Mouse (Mus musculus) midbrain, embryonic 12.5 days (tissue): ENCODE data around the gene Ndufa6. TPM values are rescaled to one million over a fixed set of nuclear protein-coding genes. Genes with fewer than 3 reads are reported as not detected.

Source experiments
- ATAC-seq: fragments of 200-750 bp; cut with Nextera tagmentation; 2 replicates; pipeline ENCODE4 v1.8.0; 2017; ENCODE audit warnings: low read depth, moderate TSS enrichment, moderate library complexity; ENCODE audit not compliant: low FRiP score
- H3K27ac ChIP-seq: fragments of 300-500 bp; sonication (generic); replicated peaks from 2 replicates; pipeline ENCODE4 v1.5.1; 2016; ENCODE audit warnings: mild to moderate bottlenecking
- H3K27me3 ChIP-seq: fragments of 300-500 bp; sonication (generic); 2 replicates; pipeline ENCODE4 v1.6.1; 2016; ENCODE audit warnings: mild to moderate bottlenecking
- H3K36me3 ChIP-seq: fragments of 300-500 bp; sonication (generic); 2 replicates; pipeline ENCODE4 v1.6.1; 2016
- H3K4me1 ChIP-seq: fragments of 300-500 bp; sonication (generic); 2 replicates; pipeline ENCODE4 v1.6.1; 2016
- H3K4me2 ChIP-seq: fragments of 300-500 bp; sonication (generic); replicated peaks from 2 replicates; pipeline ENCODE4 v1.6.1; 2016; ENCODE audit warnings: mild to moderate bottlenecking, moderate library complexity
- H3K4me3 ChIP-seq: fragments of 300-500 bp; sonication (generic); 2 replicates; pipeline ENCODE4 v1.5.1; 2016; ENCODE audit warnings: mild to moderate bottlenecking
- H3K9ac ChIP-seq: fragments of 300-500 bp; sonication (generic); replicated peaks from 2 replicates; pipeline ENCODE4 v1.6.1; 2016; ENCODE audit warnings: mild to moderate bottlenecking, moderate library complexity
- H3K9me3 ChIP-seq: fragments of 300-500 bp; sonication (generic); 2 replicates; pipeline ENCODE4 v1.6.1; 2016; ENCODE audit warnings: mild to moderate bottlenecking
- WGBS: fragments of 180-500 bp; shearing (Covaris S2); methylation state at CpG from one replicate; pipeline ENCODE4 v1.1.7; 2016; 5-methylcytosine and 5-hydroxymethylcytosine counted together
- polyA plus RNA-seq: library from polyadenylated mRNA; unstranded; fragments of >200 nt; fragmentation: Nextera tagmentation; extraction: Ambion mirVana; gene quantifications from 2 replicates; pipeline ENCODE4 v1.2.1, GENCODE M21; 2016

Ndufa6 gene
- polyA plus RNA-seq, 1 experiment from 2014 or later: 277 TPM

GRCm38 (mm10) chr15:82362234-82362633 is 8.1 kb upstream of the Ndufa6 start:
- no peak overlapping the region for H3K4me2 ChIP-seq
- no peak for ATAC-seq
- H3K36me3 ChIP-seq: no peaks in the 10 kb centered on the region
- no peak overlapping the region for H3K9ac ChIP-seq
- no peak overlapping the region for H3K27ac ChIP-seq
- no peaks in the 10 kb centered on the region for H3K4me1 ChIP-seq
- no peaks in the 10 kb centered on the region for H3K9me3 ChIP-seq
- 95% methylated on average over 4 of the region's 4 CpGs for WGBS
- no peak overlapping the region for H3K4me3 ChIP-seq
- H3K27me3 ChIP-seq: no peaks in the 10 kb centered on the region

GRCm38 (mm10) chr15:82361459-82362018 is 7.4 kb upstream of the Ndufa6 start:
- WGBS: 75% methylated on average over 11 of the region's 11 CpGs
- Histone ChIP-seq H3K9me3 (no peaks in the 10 kb centered on the region), H3K4me2 (no peak overlapping the region), H3K4me1 (no peaks in the 10 kb centered on the region), H3K4me3 (no peak overlapping the region), H3K27me3 (no peaks in the 10 kb centered on the region), H3K27ac (no peak overlapping the region), H3K9ac (no peak overlapping the region), H3K36me3 (no peaks in the 10 kb centered on the region)
- no peak for ATAC-seq

DNA sequence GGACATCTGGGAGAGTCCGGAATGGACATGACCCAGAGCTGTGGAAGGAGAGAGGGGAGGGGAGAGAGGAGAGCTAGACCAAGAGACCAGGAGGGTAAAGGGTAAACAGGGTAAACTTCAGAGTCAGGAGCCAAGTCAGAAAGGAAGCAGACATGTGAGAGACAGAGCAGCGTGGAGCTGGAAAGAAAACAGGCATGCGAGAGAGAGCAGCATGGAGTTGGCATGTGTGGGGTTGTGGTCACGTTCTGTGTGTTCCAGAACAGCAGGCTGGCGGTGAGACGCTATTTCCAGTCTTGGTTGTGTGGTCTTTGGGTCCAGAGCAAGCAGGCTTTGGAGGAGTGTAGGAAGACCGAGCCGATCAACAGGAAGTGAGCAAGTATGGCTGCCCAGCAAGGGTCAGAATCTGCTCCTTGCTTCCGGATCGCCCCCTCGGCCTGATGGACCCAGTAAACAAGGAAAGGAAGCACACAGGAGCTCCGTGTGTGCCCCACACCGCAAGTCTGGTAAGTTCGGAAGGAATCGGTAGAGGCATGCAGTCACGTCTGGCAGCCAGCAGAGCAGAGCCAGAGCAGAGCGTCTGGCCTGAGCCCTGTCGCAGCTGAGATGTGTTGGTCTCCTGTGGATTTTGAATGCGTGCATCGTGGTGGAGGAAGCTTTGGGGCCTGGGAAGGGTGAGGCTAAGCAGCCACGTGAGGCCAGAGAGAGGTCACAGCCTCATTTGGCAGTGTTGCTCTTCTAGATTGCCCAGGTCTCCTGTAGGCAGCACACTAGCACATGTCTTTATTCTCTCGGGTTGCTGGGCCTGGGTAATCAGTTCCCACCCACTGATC is 4.5 kb upstream of the Ndufa6 start:
- Histone ChIP-seq H3K27ac (no peak overlapping the region), H3K4me2 (no peak overlapping the region), H3K27me3 (no peaks in the 10 kb centered on the region), H3K36me3 (no peaks in the 10 kb centered on the region), H3K9ac (no peak overlapping the region; the same call in 1 of the 2 replicates), H3K4me1 (peaks cover 6% of the 10 kb centered on the region; the same call in 1 of the 2 replicates), H3K4me3 (no peak overlapping the region), H3K9me3 (no peaks in the 10 kb centered on the region)
- no peak for ATAC-seq
- WGBS: 70% methylated on average over 22 of the region's 22 CpGs

GRCm38 (mm10) chr15:82353745-82354113 is 393 bp downstream of the Ndufa6 start:
- WGBS: under 1% methylated on average over 23 of the region's 23 CpGs
- H3K36me3 ChIP-seq: peaks cover 24% of the 10 kb centered on the region
- no peaks in the 10 kb centered on the region for H3K9me3 ChIP-seq
- peak overlapping the region; percentile 86 for H3K9ac ChIP-seq
- peak overlapping the region; percentile 83 for H3K27ac ChIP-seq
- H3K4me3 ChIP-seq: peak overlapping the region; percentile 84
- no peaks in the 10 kb centered on the region for H3K27me3 ChIP-seq
- peak overlapping the region; percentile 72 for H3K4me2 ChIP-seq
- peak; percentile 72 for ATAC-seq
- peaks cover 21% of the 10 kb centered on the region for H3K4me1 ChIP-seq

GRCm38 (mm10) chr15:82353078-82353744 is 911 bp downstream of the Ndufa6 start:
- WGBS: 35% methylated on average over 14 of the region's 14 CpGs
- H3K9me3 ChIP-seq: no peaks in the 10 kb centered on the region
- peak overlapping the region; percentile 84 for H3K4me3 ChIP-seq
- peaks cover 30% of the 10 kb centered on the region for H3K36me3 ChIP-seq
- peak overlapping the region; percentile 72 for H3K4me2 ChIP-seq
- H3K27ac ChIP-seq: peak overlapping the region; percentile 83; the same call in 1 of the 2 replicates
- peak overlapping the region; percentile 86 for H3K9ac ChIP-seq
- ATAC-seq: no peak
- no peaks in the 10 kb centered on the region for H3K27me3 ChIP-seq
- peaks cover 21% of the 10 kb centered on the region for H3K4me1 ChIP-seq

- Histone ChIP-seq H3K4me2 (no peak overlapping the region), H3K4me1 (peaks cover 34% of the 10 kb centered on the region), H3K27ac (no peak overlapping the region), H3K4me3 (no peak overlapping the region), H3K9ac (0 out of 2 replicates have a peak overlapping the region, but pooled peaks have one; percentile 31), H3K36me3 (peaks cover 38% of the 10 kb centered on the region), H3K9me3 (no peaks in the 10 kb centered on the region), H3K27me3 (no peaks in the 10 kb centered on the region)
- ATAC-seq: no peak
- 86% methylated on average over 3 of the region's 3 CpGs for WGBS
These were observed 2.6 kb downstream of the Ndufa6 start for GRCm38 (mm10) chr15:82351480-82351879.

DNA sequence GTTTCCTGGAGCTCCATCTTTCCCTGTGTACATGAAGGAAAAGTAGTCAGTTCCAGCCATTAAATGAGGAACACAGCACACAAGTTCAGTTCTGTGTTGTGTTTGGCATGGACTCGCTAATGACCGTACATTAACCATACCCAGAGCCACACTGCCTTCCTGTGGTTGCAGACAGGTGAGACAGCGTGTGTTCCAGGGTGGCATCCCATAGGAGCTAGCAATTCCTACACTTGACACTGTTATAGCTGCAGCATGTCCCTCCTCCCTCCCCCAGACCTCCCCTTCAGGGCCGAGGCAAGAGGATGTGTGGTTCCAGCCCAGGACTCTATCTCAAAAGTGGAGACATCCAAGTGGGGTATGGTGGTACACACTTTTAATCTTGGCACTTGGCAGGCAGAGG is 3.8 kb downstream of the Ndufa6 start:
- no peaks in the 10 kb centered on the region for H3K27me3 ChIP-seq
- peaks cover 38% of the 10 kb centered on the region for H3K36me3 ChIP-seq
- peaks cover 34% of the 10 kb centered on the region for H3K4me1 ChIP-seq
- no peak overlapping the region for H3K27ac ChIP-seq
- H3K9ac ChIP-seq: no peak overlapping the region
- no peak for ATAC-seq
- H3K4me2 ChIP-seq: no peak overlapping the region
- no peak overlapping the region for H3K4me3 ChIP-seq
- WGBS: 93% methylated on average over 4 of the region's 4 CpGs
- H3K9me3 ChIP-seq: no peaks in the 10 kb centered on the region

- Histone ChIP-seq H3K9me3 (no peaks in the 10 kb centered on the region), H3K27ac (no peak overlapping the region), H3K36me3 (peaks cover 38% of the 10 kb centered on the region), H3K4me2 (no peak overlapping the region), H3K4me1 (peaks cover 29% of the 10 kb centered on the region), H3K9ac (no peak overlapping the region), H3K4me3 (no peak overlapping the region), H3K27me3 (no peaks in the 10 kb centered on the region)
- no peak for ATAC-seq
- 94% methylated on average over 2 of the region's 2 CpGs for WGBS
These were observed 5.2 kb downstream of the Ndufa6 start for GRCm38 (mm10) chr15:82348999-82349341.

DNA sequence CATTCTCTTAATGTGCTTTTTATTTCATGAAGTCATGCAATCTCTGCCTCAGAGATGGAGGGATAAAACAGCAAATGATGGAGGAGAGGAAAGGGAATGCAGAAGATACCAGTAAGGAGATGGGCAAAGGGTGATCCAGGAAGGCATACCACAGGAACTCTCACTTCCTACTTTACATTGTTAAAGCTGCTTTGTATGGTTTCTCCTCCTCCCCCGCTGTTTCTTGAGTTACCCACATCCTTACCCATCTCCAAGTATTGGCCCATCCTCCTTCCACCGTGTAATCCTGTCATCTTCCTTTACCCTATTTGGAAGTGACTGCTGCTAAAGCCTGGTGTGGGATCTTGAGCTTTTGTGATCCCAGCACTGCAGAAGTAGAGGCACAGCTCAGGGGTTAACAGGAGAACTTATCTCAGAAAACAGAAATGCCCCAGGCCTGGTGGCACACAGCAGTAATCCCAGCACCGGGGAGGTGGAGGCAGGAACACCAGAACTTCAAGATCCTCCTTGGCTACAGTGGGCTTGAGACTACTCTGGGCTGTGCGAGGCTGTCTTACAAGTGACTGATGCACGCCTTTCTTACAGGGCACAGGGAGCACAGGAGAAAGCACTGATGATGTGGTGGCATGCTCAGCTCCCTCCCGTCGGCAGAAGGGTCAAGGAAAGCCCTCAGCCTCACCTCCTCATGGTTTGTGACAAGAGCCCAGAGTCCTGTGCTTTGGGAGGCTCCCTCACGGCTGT is 5.7 kb downstream of the Ndufa6 start:
- peaks cover 27% of the 10 kb centered on the region for H3K4me1 ChIP-seq
- no peak overlapping the region for H3K9ac ChIP-seq
- WGBS: 87% methylated on average over 8 of the region's 8 CpGs
- no peak overlapping the region for H3K4me3 ChIP-seq
- H3K36me3 ChIP-seq: peaks cover 38% of the 10 kb centered on the region
- no peak overlapping the region for H3K4me2 ChIP-seq
- no peak for ATAC-seq
- H3K9me3 ChIP-seq: no peaks in the 10 kb centered on the region
- H3K27me3 ChIP-seq: no peaks in the 10 kb centered on the region
- H3K27ac ChIP-seq: no peak overlapping the region

- peaks cover 38% of the 10 kb centered on the region for H3K36me3 ChIP-seq
- WGBS: 90% methylated on average over 12 of the region's 12 CpGs
- H3K4me1 ChIP-seq: peaks cover 22% of the 10 kb centered on the region
- no peak overlapping the region for H3K9ac ChIP-seq
- no peak overlapping the region for H3K4me3 ChIP-seq
- no peaks in the 10 kb centered on the region for H3K9me3 ChIP-seq
- peak overlapping the region; percentile 89; the same call in 1 of the 2 replicates for H3K4me2 ChIP-seq
- no peak for ATAC-seq
- H3K27me3 ChIP-seq: no peaks in the 10 kb centered on the region
- no peak overlapping the region for H3K27ac ChIP-seq
These were observed 6.3 kb downstream of the Ndufa6 start for GRCm38 (mm10) chr15:82347852-82348251.

DNA sequence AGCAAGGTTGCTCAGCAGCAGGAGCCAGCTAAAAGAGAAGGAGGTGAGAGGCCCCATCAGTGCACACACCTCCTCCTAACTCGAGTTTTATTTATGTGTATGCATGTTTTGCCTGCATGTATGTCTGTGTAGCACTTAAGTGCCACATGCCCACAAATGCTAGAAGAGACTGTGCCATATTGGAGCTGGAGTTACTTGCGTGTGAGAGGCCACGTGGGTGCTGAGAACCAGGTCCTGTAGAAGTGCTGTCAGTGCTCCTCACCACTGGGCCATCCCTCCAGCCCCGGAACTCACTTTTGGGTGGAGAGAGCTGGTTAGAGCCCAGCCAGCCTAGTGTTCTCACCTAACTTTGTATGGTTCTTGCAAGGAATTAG is 6.8 kb downstream of the Ndufa6 start:
- Histone ChIP-seq H3K27ac (no peak overlapping the region), H3K36me3 (peaks cover 38% of the 10 kb centered on the region), H3K4me3 (peak overlapping the region; percentile 69), H3K9me3 (no peaks in the 10 kb centered on the region), H3K27me3 (0 out of 2 replicates have a peak, but pooled peaks cover 1% of the 10 kb centered on the region), H3K4me1 (peaks cover 17% of the 10 kb centered on the region), H3K4me2 (peak overlapping the region; percentile 89), H3K9ac (peak overlapping the region; percentile 68; the same call in 1 of the 2 replicates)
- no peak for ATAC-seq
- WGBS: 86% methylated on average over 4 of the region's 4 CpGs
